Mouse (Mus musculus) c-Kit-negative CD71-positive TER-119-positive erythroid progenitor cells, embryonic 14.5 days (primary cell): ENCODE data around the gene Asic2.

ENCODE experiments used
- DNase-seq: peaks from one replicate; pipeline ENCODE4 v3.0.0-alpha.2; 2013; ENCODE audit warnings: low read depth, low spot score

The Asic2 gene

GRCm38 (mm10) chr11:81115666-81116065, 852.6 kb downstream of the Asic2 start:
- DNase-seq, result no peak

- DNase-seq, result no peak
Observed at GRCm38 (mm10) chr11:81111626-81112025, 856.6 kb downstream of the Asic2 start.

- no peak for DNase-seq
Observed at GRCm38 (mm10) chr11:81110049-81110448, 858.2 kb downstream of the Asic2 start.

- DNase-seq, result no peak
Observed at GRCm38 (mm10) chr11:81106949-81107348, 861.3 kb downstream of the Asic2 start.

GRCm38 (mm10) chr11:81100829-81101228, 867.4 kb downstream of the Asic2 start:
- DNase-seq, result no peak

- no peak for DNase-seq
Observed at GRCm38 (mm10) chr11:81096011-81096410, 872.2 kb downstream of the Asic2 start.

- DNase-seq, result no peak
Observed at GRCm38 (mm10) chr11:81094581-81094980, 873.7 kb downstream of the Asic2 start.

GRCm38 (mm10) chr11:81092161-81092560, 876.1 kb downstream of the Asic2 start:
- DNase-seq, result no peak

- DNase-seq, result no peak
Observed at GRCm38 (mm10) chr11:81083822-81084221, 884.4 kb downstream of the Asic2 start.

GRCm38 (mm10) chr11:81080076-81080805, 888.0 kb downstream of the Asic2 start:
- no peak for DNase-seq

GRCm38 (mm10) chr11:81079237-81079636, 889.0 kb downstream of the Asic2 start:
- no peak for DNase-seq

GRCm38 (mm10) chr11:81071836-81072235, 896.4 kb downstream of the Asic2 start:
- DNase-seq, result no peak

- DNase-seq, result no peak
Observed at GRCm38 (mm10) chr11:81065386-81065785, 902.9 kb downstream of the Asic2 start.

GRCm38 (mm10) chr11:81064006-81064405, 904.3 kb downstream of the Asic2 start:
- DNase-seq, result no peak

GRCm38 (mm10) chr11:81060077-81060476, 908.2 kb downstream of the Asic2 start:
- DNase-seq, result no peak

- DNase-seq, result no peak
Observed at GRCm38 (mm10) chr11:81059546-81059945, 908.7 kb downstream of the Asic2 start.

- DNase-seq, result no peak
Observed at GRCm38 (mm10) chr11:81057506-81057905, 910.8 kb downstream of the Asic2 start.

- no peak for DNase-seq
Observed at GRCm38 (mm10) chr11:81056776-81057175, 911.5 kb downstream of the Asic2 start.

- no peak for DNase-seq
Observed at GRCm38 (mm10) chr11:81055446-81056145, 912.7 kb downstream of the Asic2 start.

GRCm38 (mm10) chr11:81053826-81054225, 914.4 kb downstream of the Asic2 start:
- no peak for DNase-seq

- no peak for DNase-seq
Observed at GRCm38 (mm10) chr11:81041671-81042070, 926.6 kb downstream of the Asic2 start.

- DNase-seq, result no peak
Observed at GRCm38 (mm10) chr11:81039976-81040375, 928.3 kb downstream of the Asic2 start.

- DNase-seq, result no peak
Observed at GRCm38 (mm10) chr11:81032151-81032550, 936.1 kb downstream of the Asic2 start.
